Mouse (Mus musculus) brain, embryonic 14.5 days (tissue): ENCODE results near the gene Cpm.

ENCODE experiments used
- CTCF ChIP-seq: fragments of 200-500 bp; IDR thresholded peaks from 2 replicates; pipeline ENCODE4 v1.5.1; 2012; ENCODE audit warnings: inconsistent platforms, mild to moderate bottlenecking, moderate library complexity, borderline replicate concordance; ENCODE audit not compliant: insufficient read depth, insufficient read length; ENCODE audit errors: extremely low read depth
- POLR2A ChIP-seq: fragments of 200-500 bp; IDR thresholded peaks from 2 replicates; pipeline ENCODE4 v1.6.1; 2012; ENCODE audit warnings: mild to moderate bottlenecking, inconsistent platforms, borderline replicate concordance; ENCODE audit not compliant: poor library complexity, insufficient read depth, insufficient read length, severe bottlenecking; ENCODE audit errors: extremely low read depth

- TF ChIP-seq CTCF (no peak), POLR2A (no peak)
These were observed 48.4 kb downstream of the Cpm start for GRCm38 (mm10) chr10:117677494-117678236.
